Mouse (Mus musculus): ENCODE data around the gene Sri. TPM values are rescaled to one million over a fixed set of nuclear protein-coding genes. Genes with fewer than 3 reads are reported as not detected.
"Not testable (repeated sequence)": the region's sequence is repeated elsewhere in the genome, so short reads cannot be mapped to it uniquely, and the experiment has no call there.

Sri gene
- polyA plus RNA-seq (2012; rRNA removed) = 161 and 212 TPM in 2 replicates

DNA sequence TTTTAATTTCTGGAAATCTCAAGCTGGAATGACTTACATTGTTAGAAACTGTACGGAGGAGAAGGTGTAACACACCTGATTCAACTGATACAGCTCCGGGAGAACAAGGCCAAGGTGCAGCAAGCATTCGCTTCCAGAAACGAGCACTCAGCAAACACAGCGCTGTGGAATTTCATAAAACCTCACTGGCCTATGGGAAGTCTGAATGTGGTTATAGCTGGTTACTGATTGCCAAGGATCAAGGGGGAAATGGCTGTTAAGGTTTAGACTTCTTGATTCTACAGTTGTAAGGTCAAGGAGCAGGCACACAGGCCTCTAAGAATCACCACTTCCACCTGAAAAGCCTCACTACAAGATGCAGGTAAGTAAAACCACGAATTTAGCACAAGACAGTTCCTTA is at the start of gene Sri:
Sri (plus strand) TSS at position 224 of the 400 bp plus-strand sequence.
- DNase-seq (ENCODE audit: low spot score) = no peak

DNA sequence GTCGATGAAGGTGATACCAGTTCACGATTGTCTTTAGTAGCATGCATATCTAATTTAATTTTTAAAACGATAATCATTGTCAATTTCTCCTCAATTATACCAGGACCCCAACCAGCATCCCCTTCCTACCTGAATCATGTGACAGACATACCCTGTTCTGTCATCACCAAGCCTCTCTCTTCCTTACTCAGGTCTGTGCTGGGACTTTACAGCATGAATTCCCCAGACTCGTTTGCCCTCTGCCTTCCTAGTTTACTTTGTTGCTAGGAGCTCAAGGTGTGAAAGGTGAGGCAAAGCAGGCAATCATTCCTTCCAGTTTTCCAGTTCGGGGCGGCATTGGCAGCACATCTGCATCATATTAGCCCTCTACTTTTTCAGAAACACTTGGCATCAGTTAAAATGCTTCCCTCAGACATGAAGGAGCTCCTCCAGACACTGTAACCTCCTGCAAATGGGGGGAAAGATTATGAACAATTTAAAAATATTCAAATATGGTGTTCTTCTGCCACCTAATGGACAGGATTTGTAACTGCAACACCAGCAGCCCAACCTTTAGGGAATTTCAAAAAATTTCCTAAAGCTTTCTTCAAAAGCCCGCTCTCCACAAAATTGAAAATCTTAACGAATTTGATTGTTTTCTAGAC is 49.4 kb upstream of the Sri start:
- no peak for DNase-seq (ENCODE audit: low spot score)

DNA sequence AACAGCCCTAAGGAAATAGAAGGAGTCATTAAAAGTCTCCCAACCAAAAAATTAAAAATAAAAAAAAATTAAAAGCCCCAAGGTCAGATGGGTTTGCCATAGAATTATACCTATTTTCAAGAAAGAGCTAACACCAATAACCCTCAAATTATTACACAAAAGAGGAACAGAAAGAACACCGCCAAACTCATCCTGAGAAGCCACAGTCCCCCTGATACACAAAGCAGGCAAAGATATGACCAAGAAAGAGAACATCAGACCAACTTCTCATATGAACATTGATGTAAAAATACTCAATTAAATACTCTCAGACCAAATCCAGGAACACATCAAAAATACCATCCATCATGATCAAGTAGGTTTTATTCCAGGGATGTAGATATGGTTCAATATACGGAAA is 48.8 kb upstream of the Sri start:
- no peak for DNase-seq (ENCODE audit: low spot score)

DNA sequence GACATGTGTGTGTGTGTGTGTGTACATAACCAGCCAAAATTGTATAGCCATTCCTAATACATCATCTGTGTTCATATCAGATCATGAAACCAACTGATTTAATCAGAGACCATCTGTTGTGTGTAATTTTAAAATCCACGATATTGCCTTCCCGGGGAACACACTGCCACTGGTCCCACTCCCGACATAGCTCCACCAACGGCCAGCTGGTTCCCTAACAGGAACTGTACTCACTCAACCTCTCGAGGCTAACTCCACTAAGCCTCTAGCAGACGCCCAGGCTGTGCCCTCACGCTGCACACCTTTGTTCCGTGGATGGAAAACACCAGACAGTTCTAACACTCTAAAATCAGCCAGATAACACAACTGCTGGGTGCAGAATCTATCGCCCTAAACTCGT is 45.4 kb upstream of the Sri start:
- DNase-seq (ENCODE audit: low spot score) = no peak

DNA sequence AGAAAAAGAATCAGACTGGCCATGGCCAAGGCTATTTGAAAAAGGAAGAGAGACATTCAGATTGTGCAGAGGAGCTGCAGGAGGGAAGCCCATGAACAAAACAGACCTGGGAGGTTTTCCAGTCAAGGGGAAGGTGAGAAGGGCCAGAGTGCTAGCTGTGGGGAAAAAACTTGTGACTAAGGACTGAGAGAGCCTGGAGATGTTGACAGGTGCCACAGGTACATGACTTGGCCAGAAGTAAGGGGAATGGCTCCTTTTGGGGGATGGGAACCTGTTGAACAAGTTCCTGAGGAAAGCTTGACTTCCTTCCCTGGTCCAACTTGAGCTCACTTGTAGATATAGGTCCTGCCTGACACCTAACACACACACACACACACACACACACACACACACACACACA is 43.1 kb upstream of the Sri start:
- DNase-seq (ENCODE audit: low spot score) = no peak

DNA sequence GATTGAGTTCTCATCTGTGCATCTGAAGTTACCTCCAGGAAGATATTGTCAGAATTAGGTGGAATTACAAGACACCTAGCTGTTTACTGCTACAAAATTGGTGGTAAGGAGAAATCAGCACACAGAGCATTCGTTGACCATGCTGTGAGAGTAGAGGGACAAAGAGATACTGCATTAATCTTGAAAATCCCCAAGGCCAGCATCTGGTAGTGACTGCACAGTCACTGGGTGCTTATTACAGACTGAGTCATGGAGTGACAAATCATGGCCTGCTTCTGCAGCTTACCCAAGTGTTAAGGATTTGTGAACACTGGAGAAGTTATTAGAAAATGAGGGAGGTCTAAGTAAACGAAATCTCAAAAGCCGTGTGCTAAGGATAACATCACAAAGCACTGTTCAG is 32.6 kb upstream of the Sri start:
- no peak for DNase-seq (ENCODE audit: low spot score)

DNA sequence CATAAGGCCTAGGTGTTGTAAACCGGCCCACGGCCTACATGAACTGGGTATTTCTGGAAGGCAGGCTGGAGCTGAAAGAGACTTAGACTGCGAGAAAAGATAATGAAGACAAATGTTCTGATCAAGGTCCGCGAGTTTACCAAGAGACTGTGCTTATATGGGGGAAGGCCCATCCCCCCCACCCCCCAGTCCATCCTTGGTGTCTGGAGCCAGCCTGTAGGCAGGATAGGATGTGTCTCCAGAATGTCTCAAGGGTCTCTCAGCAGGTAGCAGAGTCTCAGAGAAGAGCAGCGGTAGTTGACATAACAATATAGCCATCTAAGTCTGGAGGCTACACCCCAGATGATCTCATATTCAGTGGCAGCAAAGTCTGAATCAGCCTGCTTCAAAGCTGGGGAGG is 11.3 kb upstream of the Sri start:
- not testable (repeated sequence) for DNase-seq (ENCODE audit: low spot score)

DNA sequence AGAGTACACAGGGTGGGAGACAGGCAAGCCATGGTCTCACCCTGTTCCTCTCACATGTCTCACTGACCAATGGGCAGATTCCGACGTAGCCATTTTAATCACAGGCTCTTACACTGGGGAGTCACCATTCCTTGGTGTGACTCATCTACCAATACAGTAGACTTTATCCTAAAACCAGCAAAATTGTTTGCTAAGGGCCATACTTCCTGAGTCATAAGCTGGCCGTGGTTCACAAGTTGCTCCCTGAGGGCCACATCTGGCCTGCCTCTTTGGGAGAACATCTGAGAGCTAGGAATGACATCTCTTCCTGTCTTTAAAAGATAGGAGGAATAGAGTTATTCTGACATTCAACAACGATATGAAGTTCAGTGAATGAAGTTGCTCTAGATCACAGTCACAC is 7.9 kb downstream of the Sri start:
- no peak for DNase-seq (ENCODE audit: low spot score)

DNA sequence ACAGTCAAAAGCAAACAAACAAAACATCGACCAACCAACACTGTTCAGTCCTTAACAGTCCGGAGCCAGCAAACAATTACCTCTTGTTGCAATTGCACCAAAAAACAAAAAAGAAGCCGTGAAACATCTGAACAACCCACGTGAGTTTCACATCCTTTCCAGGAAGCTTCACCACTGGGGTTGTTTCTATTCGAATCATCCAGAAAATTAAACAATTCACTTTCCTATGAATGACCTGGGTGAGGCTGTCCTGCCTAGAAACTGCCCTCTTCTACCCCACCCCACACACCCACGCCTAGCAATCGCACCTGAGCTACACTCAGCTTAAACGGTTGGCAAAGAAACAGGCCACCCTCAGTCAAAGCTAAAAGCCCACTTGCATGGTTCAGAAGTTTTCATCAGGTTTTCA is 9.8 kb downstream of the Sri start:
- DNase-seq (ENCODE audit: low spot score) = no peak

DNA sequence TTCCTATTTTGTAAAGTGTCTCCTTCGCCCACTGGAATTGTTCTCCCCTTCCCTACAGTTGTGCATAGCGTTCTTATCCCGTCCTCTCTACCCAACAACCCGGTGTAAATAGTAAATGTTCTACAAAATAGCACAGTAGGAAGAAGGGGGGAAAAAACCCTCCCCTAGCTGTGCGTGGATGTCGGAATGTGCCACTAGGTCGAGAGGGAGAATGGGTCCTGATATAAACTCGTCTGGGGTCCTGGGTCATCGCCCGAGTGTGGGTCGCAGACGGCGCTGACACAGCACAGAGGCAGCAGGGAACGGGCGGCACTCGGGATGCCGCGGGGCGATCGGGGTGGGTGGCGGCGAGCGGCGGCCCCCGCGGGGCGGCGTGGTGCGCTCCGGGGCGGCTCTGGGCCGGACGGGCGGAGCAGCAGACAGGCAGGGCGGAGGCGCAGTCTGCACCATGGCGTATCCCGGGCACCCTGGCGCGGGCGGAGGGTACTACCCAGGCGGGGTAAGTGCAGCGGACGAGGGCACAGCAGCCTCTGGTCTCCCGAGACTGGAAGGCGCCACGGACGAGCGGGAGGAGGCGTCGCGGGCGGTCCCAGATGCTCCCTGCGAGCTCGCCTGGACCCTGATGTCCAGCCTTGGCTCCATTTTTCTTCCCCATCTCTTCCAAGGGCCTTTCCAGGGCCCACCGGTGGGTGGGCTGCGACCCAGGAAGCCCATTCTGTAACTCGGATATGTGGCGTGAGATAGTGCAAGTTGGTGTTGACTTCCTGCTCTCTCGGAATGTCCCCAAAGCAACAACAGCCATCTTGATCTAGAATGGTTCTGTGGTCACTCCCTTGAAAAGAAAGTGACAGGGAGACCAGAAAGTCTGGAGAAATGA is 10.5 kb downstream of the Sri start:
- peak; percentile 88 for DNase-seq (ENCODE audit: low spot score)

DNA sequence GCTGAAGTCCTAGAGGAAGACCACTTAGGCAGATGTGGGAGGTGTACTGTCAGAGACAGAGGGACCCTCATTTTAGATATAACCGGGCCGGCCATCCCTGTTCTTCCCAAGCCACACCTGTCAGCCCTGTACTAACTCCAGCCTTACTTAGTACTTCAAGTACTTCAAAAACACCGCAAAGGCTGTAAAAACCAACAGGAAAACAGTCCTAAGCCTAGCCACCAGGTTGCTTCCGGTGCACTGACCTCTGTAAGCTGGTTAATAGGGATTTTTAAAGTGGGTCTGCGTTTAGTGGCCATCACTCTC is 11.1 kb downstream of the Sri start:
- DNase-seq (ENCODE audit: low spot score) = no peak

DNA sequence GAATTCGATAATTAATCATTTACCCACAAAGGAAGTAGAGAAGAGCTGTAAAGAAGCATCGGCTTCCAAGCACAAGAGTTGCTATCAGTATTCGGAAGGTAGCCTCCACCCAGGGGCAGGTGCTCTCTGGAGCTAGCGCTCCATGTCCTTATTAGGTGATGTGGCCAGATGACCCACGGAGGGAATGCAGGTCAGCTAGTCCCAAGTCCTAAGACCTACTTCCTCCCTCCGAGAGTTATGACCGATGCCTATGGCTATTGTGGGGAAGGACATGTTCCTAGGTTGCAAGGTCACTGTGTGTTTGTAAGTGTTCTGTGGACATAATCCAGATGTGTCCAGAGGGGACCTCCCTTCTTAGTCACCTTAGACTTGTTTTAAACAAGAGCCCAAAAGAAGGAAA is 12.2 kb downstream of the Sri start:
- no peak for DNase-seq (ENCODE audit: low spot score)

DNA sequence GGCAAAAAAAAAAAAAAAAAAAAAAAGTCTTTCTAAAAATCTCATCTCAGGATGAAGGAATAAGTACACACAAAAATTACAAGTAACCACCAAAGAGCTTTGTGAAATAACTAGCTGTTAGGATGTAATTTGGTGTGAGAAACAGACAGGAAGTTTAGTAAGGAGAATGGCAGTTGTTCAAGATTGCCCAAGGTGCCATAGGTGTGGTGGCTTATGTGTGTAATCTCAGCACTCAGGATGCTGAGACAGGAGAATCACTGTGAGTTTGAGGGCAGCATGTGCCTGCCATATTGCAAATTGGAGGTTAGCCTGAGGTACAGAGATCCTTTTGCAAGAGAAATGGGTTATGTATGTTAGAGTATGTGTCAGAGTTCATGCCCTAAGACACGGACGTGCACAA is 16.6 kb downstream of the Sri start:
- DNase-seq (ENCODE audit: low spot score) = no peak

DNA sequence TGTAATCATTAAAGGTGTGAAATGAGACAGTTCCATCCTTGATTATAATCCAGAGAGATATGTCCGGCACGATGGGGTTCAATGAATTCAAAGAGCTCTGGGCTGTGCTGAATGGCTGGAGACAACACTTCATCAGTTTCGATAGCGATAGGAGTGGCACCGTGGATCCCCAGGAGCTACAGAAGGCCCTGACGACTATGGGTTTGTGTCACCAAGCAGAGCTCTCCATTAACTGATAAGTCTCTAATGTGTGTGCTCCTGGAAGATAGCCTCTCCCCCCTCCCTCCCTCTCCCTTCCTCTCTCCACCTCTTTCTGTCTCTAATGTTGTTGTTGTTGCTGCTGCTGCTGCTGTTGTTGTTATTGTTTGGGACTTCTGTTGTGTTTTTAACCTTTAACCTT is 17.3 kb downstream of the Sri start:
- DNase-seq (ENCODE audit: low spot score) = no peak

DNA sequence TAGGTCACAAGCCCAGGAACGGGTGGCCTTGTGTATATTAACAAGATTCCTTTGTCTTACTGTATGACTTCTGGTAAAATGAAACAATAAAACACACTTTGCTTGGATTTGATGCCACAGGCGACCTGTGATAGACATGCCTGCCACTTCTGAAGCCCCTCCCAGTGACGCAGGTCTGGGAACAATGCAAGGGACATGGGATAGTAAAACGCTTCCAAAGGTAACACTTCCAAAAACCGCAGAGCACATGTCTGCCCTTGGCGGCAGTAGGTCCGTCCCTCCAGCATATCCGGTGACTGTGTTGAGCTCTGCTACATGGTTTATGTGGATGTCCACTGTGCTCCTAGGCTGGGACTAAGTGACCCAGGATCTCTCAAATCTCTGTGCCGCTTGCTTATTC is 27.5 kb downstream of the Sri start:
- no peak for DNase-seq (ENCODE audit: low spot score)

DNA sequence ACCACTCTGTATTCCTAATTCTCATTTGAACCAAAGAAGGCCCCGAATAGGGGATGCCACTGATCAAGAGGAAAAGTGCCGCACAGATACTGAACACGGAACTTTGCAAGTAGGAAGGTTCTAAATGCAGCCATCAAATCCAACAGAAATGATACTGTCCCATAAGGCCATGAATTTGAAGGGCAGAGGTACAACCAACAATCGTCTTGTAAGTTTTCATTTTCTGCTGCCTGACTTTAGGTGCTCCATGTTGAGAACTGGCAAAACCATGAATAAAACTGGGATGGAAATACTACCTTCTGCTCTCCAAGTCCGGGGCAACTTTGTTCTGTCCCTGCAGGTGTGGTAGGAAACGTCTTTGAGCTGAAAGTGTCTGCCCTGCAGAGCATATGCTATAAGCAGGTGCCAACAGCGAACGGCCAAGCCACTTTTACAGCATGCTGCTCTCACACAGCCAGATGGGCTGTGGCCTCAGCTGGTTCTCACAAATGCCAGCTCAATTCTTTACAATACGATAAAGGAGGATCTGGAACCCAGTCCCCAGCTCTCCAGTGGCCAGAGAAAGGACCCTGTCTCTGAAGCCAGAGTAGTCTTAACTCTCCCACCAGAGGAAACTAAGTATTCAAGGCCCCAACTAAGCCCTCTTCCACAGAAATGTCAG is 28.2 kb downstream of the Sri start:
- DNase-seq (ENCODE audit: low spot score) = no peak

DNA sequence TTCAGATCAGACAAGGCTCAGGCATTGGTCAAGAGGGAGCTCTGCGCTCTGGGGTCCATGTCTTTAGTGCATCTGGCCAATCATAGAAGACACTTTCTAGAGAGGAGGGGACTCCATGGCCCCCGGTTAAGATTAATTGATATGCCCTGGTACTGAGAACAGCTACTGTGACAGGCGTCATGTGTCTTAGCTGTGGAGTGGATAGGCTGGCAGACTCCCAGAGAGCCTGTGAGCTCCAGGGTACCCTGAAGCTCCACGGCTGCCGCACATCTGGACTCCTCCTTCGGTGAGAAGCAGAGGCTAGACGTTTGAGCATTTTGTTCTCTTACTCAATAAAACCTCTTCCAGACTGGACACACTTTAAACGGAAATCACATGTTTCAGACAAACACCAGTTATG is 31.6 kb downstream of the Sri start:
- DNase-seq (ENCODE audit: low spot score) = no peak

DNA sequence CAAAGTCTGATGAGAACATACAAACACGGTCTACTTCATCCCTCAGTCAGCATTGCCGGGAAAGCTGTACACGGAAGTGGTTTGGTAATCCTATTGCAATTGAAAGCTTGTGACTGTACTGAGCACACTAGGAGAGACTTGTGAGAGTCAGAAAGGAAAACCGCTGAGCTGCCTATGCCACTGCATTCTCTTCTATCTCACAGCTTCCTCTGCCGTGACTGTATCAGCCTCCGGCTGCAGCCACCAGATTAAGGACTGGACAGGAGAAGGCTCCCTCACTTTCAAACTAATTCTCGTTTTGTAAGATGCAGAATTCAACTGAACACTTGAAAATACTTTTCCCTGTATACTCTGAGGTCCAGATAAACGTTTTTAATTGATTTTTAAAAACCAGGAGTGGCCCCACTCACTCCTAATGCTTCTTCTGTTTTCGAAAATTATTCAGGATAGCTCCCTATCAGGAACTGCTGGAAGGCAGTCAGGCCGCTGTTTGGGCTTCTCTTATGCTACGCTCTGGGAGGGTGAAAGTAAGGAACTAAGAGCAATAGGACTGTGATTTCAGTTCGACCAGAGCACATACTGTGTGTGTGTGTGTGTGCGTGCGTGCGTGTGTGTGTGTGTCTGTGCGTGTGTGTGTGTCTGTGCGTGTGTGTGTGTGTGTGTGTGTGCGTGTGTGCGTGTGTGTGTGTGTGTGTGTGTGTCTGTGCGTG is 37.1 kb downstream of the Sri start:
- DNase-seq (ENCODE audit: low spot score) = no peak

DNA sequence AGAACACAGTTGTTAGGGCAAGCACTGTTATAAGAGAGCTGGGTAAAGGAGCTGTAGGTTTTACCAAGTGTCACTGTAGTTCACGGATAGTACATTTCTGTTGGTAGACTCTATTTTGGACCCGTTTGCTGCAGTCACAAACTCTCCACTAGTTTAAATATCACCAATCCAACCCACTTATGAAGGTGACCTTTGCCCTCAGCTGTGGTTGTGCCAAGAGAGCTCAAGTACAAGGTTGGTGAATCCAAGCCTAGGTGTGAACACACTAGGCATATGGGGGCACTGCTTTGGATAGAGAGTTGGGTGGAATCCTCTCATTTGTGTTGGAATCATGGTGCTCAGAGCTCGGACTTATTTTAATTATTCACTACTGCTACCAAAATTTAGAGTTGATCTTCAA is 39.8 kb downstream of the Sri start:
- DNase-seq (ENCODE audit: low spot score) = no peak

DNA sequence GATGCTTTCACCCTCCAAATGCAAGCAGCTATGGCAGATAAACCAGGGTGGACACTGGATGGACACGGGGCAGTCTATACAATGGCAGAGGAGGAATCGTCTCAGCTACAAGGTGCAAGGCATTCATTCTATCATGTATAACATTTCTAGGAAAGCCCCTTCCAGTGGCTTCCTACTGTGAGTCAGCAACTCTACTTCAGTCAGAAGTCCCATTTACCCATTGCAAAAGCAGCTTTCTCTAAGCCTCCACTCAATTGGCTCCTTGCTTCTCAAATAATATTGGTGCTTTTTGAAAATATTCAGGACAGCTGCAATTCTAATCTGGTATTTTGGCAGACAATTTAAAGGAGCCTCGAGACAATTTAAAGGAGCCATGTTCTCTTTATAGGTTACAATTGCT is 42.3 kb downstream of the Sri start:
- no peak for DNase-seq (ENCODE audit: low spot score)

DNA sequence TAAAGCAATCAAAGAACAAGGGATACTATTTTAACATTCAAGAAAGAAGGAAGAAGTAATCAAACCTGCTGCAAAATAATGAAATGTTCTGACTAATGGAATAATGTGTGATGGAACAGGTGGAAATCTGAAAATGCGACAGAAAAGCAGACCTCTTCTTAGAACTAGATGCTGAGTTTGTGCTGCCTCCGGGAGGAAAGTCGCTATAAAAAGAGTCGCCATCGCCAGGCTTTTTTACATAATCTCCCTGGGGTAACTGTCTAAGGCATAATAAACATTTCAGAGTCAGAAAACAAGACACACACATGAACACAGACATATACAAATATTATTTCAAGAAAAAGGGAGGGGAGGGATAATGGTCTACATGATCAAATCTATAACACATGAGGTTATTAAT is 49.0 kb downstream of the Sri start:
- no peak for DNase-seq (ENCODE audit: low spot score)

DNA sequence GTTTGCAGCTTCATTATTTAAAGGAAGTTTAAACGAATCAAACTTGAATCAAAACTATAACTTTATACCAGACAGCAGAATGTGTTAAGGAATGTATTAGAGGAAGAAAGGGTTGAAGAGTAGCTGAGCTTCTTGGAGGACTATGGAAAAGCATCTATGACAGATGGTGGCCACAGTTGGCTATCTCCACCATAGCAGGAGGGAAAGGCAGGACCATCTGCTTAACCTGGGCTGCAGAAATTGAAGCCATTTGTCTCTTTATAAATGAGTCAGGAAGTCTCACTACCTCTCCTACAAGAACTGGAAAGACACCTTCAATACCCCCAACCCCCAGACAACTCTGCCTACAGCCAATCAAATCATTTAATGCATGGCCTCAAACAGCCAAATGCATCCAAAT is 49.8 kb downstream of the Sri start:
- no peak for DNase-seq (ENCODE audit: low spot score)

DNA sequence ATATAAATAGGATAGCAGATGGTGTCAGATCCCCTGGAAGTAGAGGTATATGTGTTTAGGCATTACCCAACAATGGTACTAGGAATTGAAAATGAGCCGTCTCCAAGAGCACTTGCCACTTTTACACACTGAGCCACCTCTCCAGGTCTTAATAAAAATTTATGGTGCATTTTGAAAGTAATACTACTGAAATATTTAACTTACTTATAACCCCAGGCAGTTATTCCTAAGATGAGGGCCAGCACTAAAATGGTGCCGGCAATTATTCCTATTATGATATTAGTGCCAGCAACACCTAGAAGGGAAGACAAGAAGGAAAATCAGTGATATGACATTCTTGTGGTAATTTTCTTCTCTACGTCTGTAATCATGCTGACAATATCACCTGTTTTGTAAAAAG is 65.8 kb downstream of the Sri start:
- no peak for DNase-seq (ENCODE audit: low spot score)
